Mouse (Mus musculus) midbrain, postnatal 0 days (tissue): Measurements from ENCODE around the gene Rai1. TPM values are rescaled to one million over a fixed set of nuclear protein-coding genes. Genes with fewer than 3 reads are reported as not detected.

ENCODE experiments used
- ATAC-seq: fragments of 200-750 bp; cut with Nextera tagmentation; 2 replicates; pipeline ENCODE4 v1.8.0; 2017; ENCODE audit warnings: moderate number of reproducible peaks, mild to moderate bottlenecking, moderate TSS enrichment, moderate library complexity; ENCODE audit not compliant: low FRiP score
- DNase-seq: peaks from one replicate; pipeline ENCODE4 v3.0.0-alpha.2; 2015; ENCODE audit warnings: low spot score
- H3K27ac ChIP-seq: fragments of 300-500 bp; sonication (generic); 2 replicates; pipeline ENCODE4 v1.5.1; 2014; ENCODE audit warnings: low read depth, mild to moderate bottlenecking, low read length, mixed read lengths
- H3K27me3 ChIP-seq: fragments of 300-500 bp; sonication (generic); 2 replicates; pipeline ENCODE4 v1.6.1; 2014; ENCODE audit warnings: low read length, control low read depth, mixed read lengths; ENCODE audit not compliant: insufficient read depth
- H3K36me3 ChIP-seq: fragments of 300-500 bp; sonication (generic); 2 replicates; pipeline ENCODE4 v1.6.1; 2014; ENCODE audit warnings: low read length, control low read depth, mixed read lengths; ENCODE audit not compliant: insufficient read depth
- H3K4me1 ChIP-seq: fragments of 300-500 bp; sonication (generic); 2 replicates; pipeline ENCODE4 v1.6.1; 2014; ENCODE audit warnings: mild to moderate bottlenecking, control low read depth, antibody characterized with exemption, low read length, mixed read lengths; ENCODE audit not compliant: insufficient read depth
- H3K4me2 ChIP-seq: fragments of 300-500 bp; sonication (generic); 2 replicates; pipeline ENCODE4 v1.6.1; 2014; ENCODE audit warnings: low read depth, mild to moderate bottlenecking, low read length, mixed read lengths; ENCODE audit not compliant: poor library complexity, severe bottlenecking
- H3K4me3 ChIP-seq: fragments of 300-500 bp; sonication (generic); 2 replicates; pipeline ENCODE4 v1.5.1; 2014; ENCODE audit warnings: low read depth, mild to moderate bottlenecking, low read length, moderate library complexity
- H3K9ac ChIP-seq: fragments of 300-500 bp; sonication (generic); replicated peaks from 2 replicates; pipeline ENCODE4 v1.6.1; 2014; ENCODE audit warnings: mild to moderate bottlenecking, low read length, moderate library complexity, mixed read lengths; ENCODE audit not compliant: poor library complexity, severe bottlenecking
- H3K9me3 ChIP-seq: fragments of 300-500 bp; sonication (generic); 2 replicates; pipeline ENCODE4 v1.6.1; 2016; ENCODE audit warnings: low read length, control low read depth
- CTCF ChIP-seq: IDR thresholded peaks from 2 replicates; pipeline ENCODE4 v1.5.1; 2016; ENCODE audit warnings: antibody characterized with exemption, mild to moderate bottlenecking
- WGBS: fragments of 180-500 bp; shearing (Covaris S2); extraction: QIAGEN DNeasy Blood & Tissue Kit; methylation state at CpG from one replicate; pipeline ENCODE4 v1.1.7; 2014; 5-methylcytosine and 5-hydroxymethylcytosine counted together
- polyA plus RNA-seq: library from polyadenylated mRNA; unstranded; fragments of >200 nt; fragmentation: Nextera tagmentation; extraction: Ambion mirVana; gene quantifications from 2 replicates; pipeline ENCODE4 v1.2.1, GENCODE M21; 2015
- total RNA-seq: library from RNA; depleted of rRNA; stranded (reverse); fragments of >200 nt; gene quantifications from 2 replicates; pipeline ENCODE4 v1.2.3, GENCODE M21; 2014

Rai1 gene
- total and polyA plus RNA-seq, 2 experiments from 2014 or later: 22.0 to 66.8 TPM

GRCm38 (mm10) chr11:60161146-60161874 lies 56.5 kb downstream of the Rai1 start:
- ATAC-seq (peak; percentile 18; the same call in 1 of the 2 replicates), DNase-seq (no peak)
- Histone ChIP-seq H3K9ac (peak overlapping the region; percentile 25; the same call in 1 of the 2 replicates), H3K4me1 (peaks cover 38% of the 10 kb centered on the region), H3K36me3 (no peaks in the 10 kb centered on the region), H3K4me2 (no peak overlapping the region), H3K27me3 (no peaks in the 10 kb centered on the region), H3K27ac (peak overlapping the region; percentile 73), H3K4me3 (no peak overlapping the region), H3K9me3 (no peaks in the 10 kb centered on the region)
- TF ChIP-seq CTCF: no peak
- 25% methylated on average over 9 of the region's 9 CpGs for WGBS

DNA sequence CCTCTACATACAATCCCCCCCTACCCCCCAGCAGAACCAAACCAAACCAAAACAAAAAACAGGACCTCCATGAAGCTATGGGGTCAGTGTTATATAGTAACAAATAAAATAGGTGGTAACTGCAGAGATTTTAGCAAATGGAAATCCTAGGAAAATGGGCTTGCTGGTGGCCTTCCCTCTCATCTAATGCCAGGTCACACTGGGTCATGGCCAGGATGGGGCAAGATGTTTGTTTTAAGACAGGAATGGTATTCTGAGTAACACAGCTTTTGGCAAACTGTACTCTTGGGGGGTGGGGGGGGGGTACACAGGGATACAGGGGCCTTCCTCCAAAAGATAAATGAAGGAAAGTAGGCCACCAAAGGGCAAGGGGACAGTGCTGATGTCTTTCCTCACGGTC lies 57.7 kb downstream of the Rai1 start:
- Histone ChIP-seq H3K9me3 (no peaks in the 10 kb centered on the region), H3K27ac (no peak overlapping the region; the same call in 1 of the 2 replicates), H3K4me3 (no peak overlapping the region), H3K4me2 (no peak overlapping the region), H3K36me3 (no peaks in the 10 kb centered on the region), H3K27me3 (no peaks in the 10 kb centered on the region), H3K9ac (no peak overlapping the region), H3K4me1 (peaks cover 40% of the 10 kb centered on the region)
- no peak for TF ChIP-seq CTCF
- 88% methylated on average over 1 of the region's 1 CpGs for WGBS
- ATAC-seq (no peak), DNase-seq (no peak)

GRCm38 (mm10) chr11:60163362-60163761 lies 58.5 kb downstream of the Rai1 start:
- no peak for TF ChIP-seq CTCF
- Histone ChIP-seq H3K9ac (no peak overlapping the region), H3K9me3 (no peaks in the 10 kb centered on the region), H3K27ac (no peak overlapping the region), H3K4me1 (peaks cover 48% of the 10 kb centered on the region), H3K4me2 (no peak overlapping the region), H3K4me3 (no peak overlapping the region), H3K36me3 (no peaks in the 10 kb centered on the region), H3K27me3 (no peaks in the 10 kb centered on the region)
- no peak for DNase-seq
- ATAC-seq: no peak
- 92% methylated on average over 4 of the region's 4 CpGs for WGBS

- H3K9me3 ChIP-seq: no peaks in the 10 kb centered on the region
- no peak for DNase-seq
- no peak overlapping the region for H3K4me2 ChIP-seq
- no peaks in the 10 kb centered on the region for H3K36me3 ChIP-seq
- H3K27ac ChIP-seq: peak overlapping the region; percentile 38; the same call in 1 of the 2 replicates
- peaks cover 54% of the 10 kb centered on the region for H3K4me1 ChIP-seq
- ATAC-seq: no peak
- WGBS: 83% methylated on average over 6 of the region's 6 CpGs
- H3K9ac ChIP-seq: no peak overlapping the region
- H3K4me3 ChIP-seq: no peak overlapping the region
- TF ChIP-seq CTCF: no peak
- no peaks in the 10 kb centered on the region for H3K27me3 ChIP-seq
Observed at GRCm38 (mm10) chr11:60164450-60164849, 59.6 kb downstream of the Rai1 start.

GRCm38 (mm10) chr11:60165076-60165475 lies 60.3 kb downstream of the Rai1 start:
- no peak for TF ChIP-seq CTCF
- no peak for ATAC-seq

DNA sequence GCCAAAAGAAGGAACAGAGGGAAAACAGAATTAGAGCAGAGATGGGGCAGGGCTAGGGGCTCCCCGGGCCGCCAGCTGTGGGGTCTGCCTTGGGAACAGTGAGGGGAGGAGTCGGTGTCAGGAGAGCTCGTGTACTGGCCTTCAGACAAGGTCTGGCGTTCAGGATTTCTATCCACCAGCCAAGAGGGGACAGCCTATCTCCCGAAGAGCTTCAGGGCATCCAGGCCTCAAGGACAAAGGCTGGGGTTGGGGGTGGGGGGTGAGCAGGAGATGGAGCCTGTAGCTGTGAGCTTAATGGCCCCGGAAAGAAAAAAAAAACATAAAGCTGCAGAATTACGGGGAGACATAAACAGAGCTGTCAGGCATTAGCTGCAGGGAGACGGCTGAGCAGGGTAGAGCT lies 64.0 kb downstream of the Rai1 start:
- peaks cover 28% of the 10 kb centered on the region for H3K4me1 ChIP-seq
- H3K4me2 ChIP-seq: peak overlapping the region; percentile 15; the same call in 1 of the 2 replicates
- H3K4me3 ChIP-seq: no peak overlapping the region
- H3K36me3 ChIP-seq: no peaks in the 10 kb centered on the region; the same call in 1 of the 2 replicates
- peak overlapping the region; percentile 24; the same call in 1 of the 2 replicates for H3K9ac ChIP-seq
- no peak for TF ChIP-seq CTCF
- peak overlapping the region; percentile 67 for H3K27ac ChIP-seq
- DNase-seq (no peak), ATAC-seq (no peak)
- H3K9me3 ChIP-seq: no peaks in the 10 kb centered on the region
- WGBS: 16% methylated on average over 9 of the region's 9 CpGs
- no peaks in the 10 kb centered on the region for H3K27me3 ChIP-seq

More at GRCm38 (mm10) chr11:60165076-60165475, 60.3 kb downstream of the Rai1 start:
- peak; percentile 85 for DNase-seq
- no peak overlapping the region for H3K4me3 ChIP-seq
- no peak overlapping the region for H3K4me2 ChIP-seq
- H3K9me3 ChIP-seq: no peaks in the 10 kb centered on the region
- H3K27ac ChIP-seq: no peak overlapping the region
- H3K36me3 ChIP-seq: no peaks in the 10 kb centered on the region
- 43% methylated on average over 5 of the region's 5 CpGs for whole genome bisulfite sequencing
- H3K9ac ChIP-seq: no peak overlapping the region
- H3K4me1 ChIP-seq: peaks cover 52% of the 10 kb centered on the region
- no peaks in the 10 kb centered on the region for H3K27me3 ChIP-seq
